Mouse (Mus musculus) embryonic fibroblast, embryonic 13.5 days (primary cell): ENCODE results near the gene Gm5108.

Source experiments
- CTCF ChIP-seq: IDR thresholded peaks from 2 replicates; pipeline ENCODE4 v1.5.1; 2011; ENCODE audit warnings: mild to moderate bottlenecking, control low read depth, low read length, moderate library complexity, borderline replicate concordance; ENCODE audit not compliant: insufficient read depth
- POLR2A ChIP-seq: IDR thresholded peaks from 2 replicates; pipeline ENCODE4 v1.6.1; 2011; ENCODE audit warnings: low read depth, mild to moderate bottlenecking, control low read depth, low read length, moderate library complexity

- TF ChIP-seq CTCF (no peak), POLR2A (no peak)
These were observed at the start of gene Gm5108 for GRCm38 (mm10) chr5:67941369-67941768.
